In the genomic region with DNA sequence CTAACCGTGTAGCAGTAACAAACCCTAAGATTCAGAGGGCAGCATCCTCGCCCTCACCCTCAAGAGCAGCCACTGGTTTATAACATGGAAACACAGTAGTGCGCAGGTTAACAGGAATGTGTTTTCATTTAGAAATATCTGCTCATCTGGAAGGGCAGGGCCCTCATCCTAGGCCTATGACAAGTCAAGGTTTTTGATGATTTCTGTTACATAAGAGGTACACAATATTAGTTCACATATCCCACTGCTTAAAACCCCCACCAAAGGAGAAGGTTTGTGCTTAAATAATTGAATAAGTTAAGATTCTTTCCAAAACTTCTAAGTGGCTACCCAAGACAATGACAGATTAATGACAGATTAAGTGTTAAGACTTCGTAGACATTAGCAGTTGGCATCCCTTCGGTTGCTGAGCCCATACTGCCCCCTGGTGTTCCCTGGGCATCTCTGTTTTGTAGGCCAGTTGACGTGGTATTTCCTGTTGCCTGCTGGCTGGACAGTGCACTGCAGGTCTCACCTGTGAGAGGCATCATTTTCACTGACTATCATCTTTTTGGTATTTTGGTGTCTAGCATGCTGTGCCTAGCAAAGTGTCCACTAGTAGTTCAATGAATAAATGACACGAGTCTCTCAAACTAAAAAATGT, we compare ENCODE assay signal across 8 mouse cellular contexts.
DNase-seq lines count a peak whose midpoint lies in the region; ATAC-seq lines count a peak whose summit lies in the region.

No protein-coding gene starts in this region.

- H3K4me3 ChIP-seq in embryonic facial prominence, embryonic 15.5 days (replicated peaks), result no peak overlapping the region
- H3K4me3 ChIP-seq in lung, embryonic 15.5 days, result no peak overlapping the region

- 48% methylated on average over 7 of the region's 7 CpGs for WGBS in embryonic facial prominence, embryonic 15.5 days
- WGBS in lung, embryonic 15.5 days, result 43% methylated on average over 7 of the region's 7 CpGs

- H3K9ac ChIP-seq in embryonic facial prominence, embryonic 15.5 days, result no peak overlapping the region
- no peak overlapping the region for H3K9ac ChIP-seq in lung, embryonic 15.5 days

- intact Hi-C loops in heart, postnatal 14 days (cut with DNase I), result loop anchor here (1.0 to 10.0 kb wide), 3 partner anchors 145 to 622 kb away; no protein-coding TSS in a partner anchor

- H3K9me3 ChIP-seq in embryonic facial prominence, embryonic 15.5 days (replicated peaks), result no peaks in the 10 kb centered on the region
- no peaks in the 10 kb centered on the region for H3K9me3 ChIP-seq in lung, embryonic 15.5 days

- H3K4me1 ChIP-seq in embryonic facial prominence, embryonic 15.5 days, result peaks cover 8% of the 10 kb centered on the region; the same call in 1 of the 2 replicates
- H3K4me1 ChIP-seq in lung, embryonic 15.5 days, result no peaks in the 10 kb centered on the region

- ATAC-seq in embryonic facial prominence, embryonic 15.5 days (ENCODE audit: insufficient number of reproducible peaks, low FRiP score, low TSS enrichment, low read depth), result peak; percentile 54
- peak; percentile 49; the same call in 1 of the 2 replicates for ATAC-seq in lung, embryonic 15.5 days (ENCODE audit: borderline replicate concordance, extremely low read depth, low FRiP score, low TSS enrichment)

- peak; percentile 93 for DNase-seq in CD4-positive, CD25-positive, alpha-beta regulatory T cell, adult 2 months (ENCODE audit: low read depth, low spot score)
- peak; percentile 28 to 68 for DNase-seq in adrenal gland, postnatal 4 days (ENCODE audit: low spot score in 2 of 2)
- DNase-seq in heart, postnatal 14 days, result peak; percentile 80 to 87
- DNase-seq in layer of hippocampus, adult 18-20 months (ENCODE audit: low spot score in 2 of 2), result peak; percentile 64 to 92
- peak; percentile 36 for DNase-seq in ovary, postnatal 10 days (ENCODE audit: low spot score)
- DNase-seq in thymus, postnatal 0 days (ENCODE audit: low spot score), result peak; percentile 91

- H3K27me3 ChIP-seq in embryonic facial prominence, embryonic 15.5 days, result no peaks in the 10 kb centered on the region
- no peaks in the 10 kb centered on the region for H3K27me3 ChIP-seq in lung, embryonic 15.5 days

- no peak overlapping the region for H3K27ac ChIP-seq in embryonic facial prominence, embryonic 15.5 days (replicated peaks)
- H3K27ac ChIP-seq in lung, embryonic 15.5 days, result no peak overlapping the region

- H3K36me3 ChIP-seq in embryonic facial prominence, embryonic 15.5 days, result no peaks in the 10 kb centered on the region
- no peaks in the 10 kb centered on the region for H3K36me3 ChIP-seq in lung, embryonic 15.5 days

- no peak overlapping the region for H3K4me2 ChIP-seq in embryonic facial prominence, embryonic 15.5 days (replicated peaks)
- no peak overlapping the region for H3K4me2 ChIP-seq in lung, embryonic 15.5 days

Comparison
In these comparisons a context has a peak if more than half of its experiments do, and no peak if none do; other contexts are left out.
1. DNase-seq: peak in every context shown above with its lines; median percentile 93 in CD4-positive, CD25-positive, alpha-beta regulatory T cell, adult 2 months; 91 in thymus, postnatal 0 days; 84 in heart, postnatal 14 days; 78 in layer of hippocampus, adult 18-20 months; 48 in adrenal gland, postnatal 4 days; 36 in ovary, postnatal 10 days.